Mouse (Mus musculus): ENCODE measurements at regions not wholly inside any gene's neighbourhood (a gene's known extent, or its start where the extent isn't known, plus 50 kb on each side); places are given as distances from the start of the nearest gene placed in this dataset.
A peak's percentile ranks its signal among the peaks of the same experiment; 100 is the strongest.
"Not testable (repeated sequence)": the region's sequence is repeated elsewhere in the genome, so short reads cannot be mapped to it uniquely, and the experiment has no call there.

DNA sequence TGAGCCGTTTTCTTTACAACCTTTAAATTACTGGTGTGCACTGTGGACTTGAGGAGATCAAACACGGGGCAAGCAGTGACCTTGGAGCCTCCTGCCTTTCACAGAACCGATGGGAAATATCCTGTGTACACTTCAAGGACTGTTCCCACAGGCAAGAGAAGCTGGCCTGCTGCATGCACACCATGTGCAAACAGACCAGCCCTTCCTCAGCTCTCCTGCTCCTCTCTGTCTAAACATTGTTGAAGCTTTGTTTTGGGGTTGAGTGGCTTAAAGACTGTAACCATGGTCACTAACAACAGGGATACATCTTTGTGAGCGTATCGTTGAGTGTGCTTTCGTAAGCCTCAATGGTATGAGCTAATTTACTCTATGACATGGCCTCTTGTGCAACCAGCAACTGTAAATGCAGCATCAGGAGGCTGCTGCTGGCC is 50.2 kb upstream of the Agps start:
- Histone ChIP-seq H3K4me3 (ENCODE audit: insufficient read depth, low read length) (no peak overlapping the region), H3K27ac (ENCODE audit: insufficient read depth, low read length) (no peak overlapping the region), H3K4me1 (ENCODE audit: control insufficient read depth, insufficient read depth, low read length) (no peaks in the 10 kb centered on the region)
- TF ChIP-seq POLR2A (IDR thresholded peaks at IDR 0.05; ENCODE audit: low read depth, low read length) (no peak), CTCF (IDR thresholded peaks at IDR 0.05; ENCODE audit: borderline replicate concordance, insufficient read depth, low read length) (no peak)

DNA sequence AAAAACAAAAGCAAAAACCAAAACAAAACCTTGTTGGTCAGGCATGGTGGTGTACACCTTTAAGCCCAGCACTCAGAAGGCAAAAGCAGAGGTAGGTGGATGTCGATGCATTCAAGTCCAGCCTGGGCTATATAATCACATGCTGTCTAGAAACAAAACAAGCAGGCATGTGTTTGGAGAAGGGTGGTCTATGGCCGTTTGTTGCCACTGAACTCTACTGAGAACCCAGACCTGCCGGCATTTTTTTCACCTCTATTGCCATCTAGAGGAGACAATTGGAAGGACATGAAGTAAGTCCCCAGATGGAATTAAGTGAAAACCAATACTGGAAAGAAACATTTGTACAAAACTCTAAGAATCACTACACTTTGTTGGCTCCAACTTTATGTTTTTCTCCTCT is 50.9 kb upstream of the Agps start:
- no peak for TF ChIP-seq POLR2A (IDR thresholded peaks at IDR 0.05; ENCODE audit: low read depth, low read length)
- no peak for TF ChIP-seq CTCF (IDR thresholded peaks at IDR 0.05; ENCODE audit: borderline replicate concordance, insufficient read depth, low read length)
- Histone ChIP-seq H3K4me1 (ENCODE audit: control insufficient read depth, insufficient read depth, low read length) (no peaks in the 10 kb centered on the region), H3K27ac (ENCODE audit: insufficient read depth, low read length) (no peak overlapping the region), H3K4me3 (ENCODE audit: insufficient read depth, low read length) (no peak overlapping the region)

DNA sequence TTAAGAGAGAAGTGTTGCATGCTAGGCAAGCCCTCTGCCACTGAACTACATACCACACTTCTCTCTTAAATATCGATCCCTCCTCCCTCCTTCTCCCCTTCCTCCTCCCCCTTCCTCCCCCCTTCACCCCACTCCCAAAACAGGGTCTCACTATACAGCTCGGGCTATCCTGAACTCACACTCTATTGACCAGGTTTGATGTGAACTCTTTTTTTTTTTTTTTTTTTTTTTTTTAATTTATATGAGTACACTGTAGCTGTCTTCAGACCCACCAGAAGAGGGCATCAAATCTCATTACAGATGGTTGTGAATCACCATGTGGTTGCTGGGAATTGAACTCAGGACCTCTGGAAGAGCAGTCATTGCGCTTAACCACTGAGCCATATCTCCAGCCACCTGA is 53.3 kb upstream of the Agps start:
- H3K27ac ChIP-seq (ENCODE audit: insufficient read depth, low read length); H3K4me3 ChIP-seq (ENCODE audit: insufficient read depth, low read length); H3K4me1 ChIP-seq (ENCODE audit: control insufficient read depth, insufficient read depth, low read length): not testable (repeated sequence)

DNA sequence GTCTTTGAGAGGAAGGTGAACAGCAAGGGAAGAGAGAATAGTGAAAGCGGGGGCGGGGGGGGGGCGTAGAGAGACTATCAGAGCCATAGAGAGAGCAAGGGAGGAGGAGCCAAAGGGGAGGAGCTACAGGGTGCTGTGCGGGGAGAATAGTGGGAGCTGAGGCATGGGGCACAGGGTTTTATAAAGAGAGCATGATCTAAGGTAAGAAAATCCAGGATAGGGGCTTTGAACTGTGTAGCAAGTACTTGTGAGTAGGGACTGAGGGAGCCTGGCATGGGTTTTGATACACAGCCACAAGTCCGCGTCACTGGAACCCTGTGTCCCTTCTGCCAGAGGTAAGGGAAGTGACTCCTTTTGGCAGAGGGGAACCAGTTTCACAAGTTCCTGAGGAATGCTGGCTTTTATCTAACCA is 54.9 kb upstream of the Agps start:
- H3K4me3 ChIP-seq (ENCODE audit: insufficient read depth, low read length), result no peak overlapping the region
- no peak for TF ChIP-seq POLR2A (IDR thresholded peaks at IDR 0.05; ENCODE audit: low read depth, low read length)
- no peak for TF ChIP-seq CTCF (IDR thresholded peaks at IDR 0.05; ENCODE audit: borderline replicate concordance, insufficient read depth, low read length)
- no peak overlapping the region for H3K27ac ChIP-seq (ENCODE audit: insufficient read depth, low read length)
- H3K4me1 ChIP-seq (ENCODE audit: control insufficient read depth, insufficient read depth, low read length), result no peaks in the 10 kb centered on the region

DNA sequence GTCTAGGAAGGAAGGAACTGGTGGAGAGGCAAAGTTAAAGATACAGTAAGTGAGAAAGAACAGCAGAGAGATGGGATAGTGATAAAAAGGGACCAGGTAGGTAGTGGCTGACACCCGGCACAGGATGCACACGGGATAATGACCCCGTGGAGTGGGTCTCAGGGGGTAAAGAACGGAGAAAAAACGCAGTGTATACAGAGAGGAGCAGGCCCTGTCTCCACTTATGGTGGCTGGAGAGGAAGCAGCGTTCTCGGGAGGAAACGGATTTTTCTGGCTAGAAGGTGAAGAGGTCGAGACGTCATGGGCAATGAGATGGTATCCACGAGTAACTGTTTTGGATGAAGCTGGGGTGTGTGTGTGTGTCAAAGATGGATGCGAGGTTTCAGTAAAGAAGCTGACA is 55.4 kb upstream of the Agps start:
- Histone ChIP-seq H3K4me1 (ENCODE audit: control insufficient read depth, insufficient read depth, low read length) (no peaks in the 10 kb centered on the region), H3K4me3 (ENCODE audit: insufficient read depth, low read length) (no peak overlapping the region), H3K27ac (ENCODE audit: insufficient read depth, low read length) (no peak overlapping the region)
- TF ChIP-seq POLR2A (IDR thresholded peaks at IDR 0.05; ENCODE audit: low read depth, low read length), result no peak
- TF ChIP-seq CTCF (IDR thresholded peaks at IDR 0.05; ENCODE audit: borderline replicate concordance, insufficient read depth, low read length), result no peak

DNA sequence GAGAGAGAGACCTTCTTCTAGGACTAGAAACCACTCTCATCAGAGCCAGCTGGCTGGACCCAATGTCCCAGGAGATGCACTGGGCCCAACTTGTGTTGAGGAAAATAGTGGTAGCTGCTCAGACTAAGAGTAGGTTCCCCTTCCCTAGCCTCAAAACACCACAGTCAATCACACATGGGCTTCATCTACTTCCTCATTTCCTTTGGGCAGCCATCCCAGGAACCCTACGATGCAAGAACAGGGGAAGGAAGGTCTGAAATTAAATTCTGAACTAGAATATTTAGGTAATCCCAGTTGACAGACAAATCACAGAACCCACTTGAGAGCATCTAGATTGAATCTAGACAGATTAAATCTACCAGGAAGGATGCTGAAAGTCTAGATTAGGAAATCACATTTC is 56.8 kb upstream of the Agps start:
- no peaks in the 10 kb centered on the region for H3K4me1 ChIP-seq (ENCODE audit: control insufficient read depth, insufficient read depth, low read length)
- no peak overlapping the region for H3K27ac ChIP-seq (ENCODE audit: insufficient read depth, low read length)
- TF ChIP-seq POLR2A (IDR thresholded peaks at IDR 0.05; ENCODE audit: low read depth, low read length) (no peak), CTCF (IDR thresholded peaks at IDR 0.05; ENCODE audit: borderline replicate concordance, insufficient read depth, low read length) (no peak)
- no peak overlapping the region for H3K4me3 ChIP-seq (ENCODE audit: insufficient read depth, low read length)

DNA sequence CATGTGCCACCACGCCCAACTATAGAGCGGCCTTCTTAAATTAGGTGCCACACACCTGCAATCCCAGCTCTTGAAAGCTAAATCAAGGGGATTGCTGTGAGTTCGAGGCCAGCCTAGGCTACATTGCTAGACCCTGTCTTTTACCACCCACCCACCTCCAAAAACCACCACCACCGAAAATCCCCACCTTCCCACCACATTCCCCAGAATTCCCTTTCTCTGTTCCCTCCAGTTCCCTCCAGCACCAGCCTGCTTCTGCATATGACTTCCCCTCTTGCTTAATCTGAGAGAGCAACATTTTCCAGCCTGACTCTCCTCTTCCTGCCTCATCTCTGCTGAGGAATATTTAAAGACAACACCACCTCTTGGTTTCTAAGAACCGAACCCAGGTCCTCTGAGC is 58.5 kb upstream of the Agps start:
- no peak overlapping the region for H3K4me3 ChIP-seq (ENCODE audit: insufficient read depth, low read length)
- H3K27ac ChIP-seq (ENCODE audit: insufficient read depth, low read length), result no peak overlapping the region
- no peak for TF ChIP-seq POLR2A (IDR thresholded peaks at IDR 0.05; ENCODE audit: low read depth, low read length)
- H3K4me1 ChIP-seq (ENCODE audit: control insufficient read depth, insufficient read depth, low read length), result 0 out of 2 replicates have a peak, but pooled peaks cover 3% of the 10 kb centered on the region

DNA sequence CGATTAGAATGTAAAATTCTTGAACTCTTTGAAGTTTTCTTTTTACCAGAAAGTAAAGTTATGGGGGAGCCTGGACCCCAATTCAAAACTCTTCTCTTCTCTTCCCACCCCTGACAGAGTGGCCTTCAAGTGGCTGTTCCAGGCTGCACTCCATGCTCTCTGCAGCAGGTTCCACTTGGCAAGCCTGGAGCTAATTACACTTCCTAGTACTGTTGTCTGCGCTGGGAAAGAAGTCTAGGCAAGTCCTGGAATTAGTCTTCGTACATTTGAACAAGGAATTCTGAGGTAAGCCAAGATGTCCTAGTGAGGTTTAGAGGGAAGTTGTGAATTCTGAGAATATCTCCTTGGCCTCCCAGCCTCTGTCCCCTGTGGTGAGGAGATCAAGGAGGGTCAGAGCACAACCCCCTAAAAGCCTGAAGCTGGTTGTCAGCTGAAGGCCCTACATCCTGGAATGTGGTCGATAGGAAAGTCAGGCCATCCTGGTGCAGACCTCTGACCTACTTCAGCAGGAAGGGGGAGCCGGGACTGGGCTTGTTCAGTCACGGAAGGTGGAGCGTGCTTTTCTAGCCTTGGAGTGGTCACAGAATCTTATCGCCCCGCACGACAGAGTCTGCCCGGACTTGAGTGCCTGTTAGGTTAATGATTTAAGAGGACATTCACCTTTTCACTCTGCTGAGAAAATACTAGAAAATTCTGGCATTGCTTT is 59.6 kb upstream of the Agps start:
- no peak overlapping the region for H3K27ac ChIP-seq (ENCODE audit: insufficient read depth, low read length)
- H3K4me3 ChIP-seq (ENCODE audit: insufficient read depth, low read length), result no peak overlapping the region
- TF ChIP-seq CTCF (IDR thresholded peaks at IDR 0.05; ENCODE audit: borderline replicate concordance, insufficient read depth, low read length) (no peak), POLR2A (IDR thresholded peaks at IDR 0.05; ENCODE audit: low read depth, low read length) (no peak)

GRCm38 (mm10) chr2:75770633-75771032 is 61.3 kb upstream of the Agps start:
- Histone ChIP-seq H3K27ac (ENCODE audit: insufficient read depth, low read length) (no peak overlapping the region), H3K4me3 (ENCODE audit: insufficient read depth, low read length) (no peak overlapping the region), H3K4me1 (ENCODE audit: control insufficient read depth, insufficient read depth, low read length) (0 out of 2 replicates have a peak, but pooled peaks cover 3% of the 10 kb centered on the region)
- TF ChIP-seq CTCF (IDR thresholded peaks at IDR 0.05; ENCODE audit: borderline replicate concordance, insufficient read depth, low read length) (no peak), POLR2A (IDR thresholded peaks at IDR 0.05; ENCODE audit: low read depth, low read length) (no peak)

More for the DNA sequence above, 59.6 kb upstream of the Agps start:
- 0 out of 2 replicates have a peak, but pooled peaks cover 3% of the 10 kb centered on the region for H3K4me1 ChIP-seq (ENCODE audit: control insufficient read depth, insufficient read depth, low read length)

DNA sequence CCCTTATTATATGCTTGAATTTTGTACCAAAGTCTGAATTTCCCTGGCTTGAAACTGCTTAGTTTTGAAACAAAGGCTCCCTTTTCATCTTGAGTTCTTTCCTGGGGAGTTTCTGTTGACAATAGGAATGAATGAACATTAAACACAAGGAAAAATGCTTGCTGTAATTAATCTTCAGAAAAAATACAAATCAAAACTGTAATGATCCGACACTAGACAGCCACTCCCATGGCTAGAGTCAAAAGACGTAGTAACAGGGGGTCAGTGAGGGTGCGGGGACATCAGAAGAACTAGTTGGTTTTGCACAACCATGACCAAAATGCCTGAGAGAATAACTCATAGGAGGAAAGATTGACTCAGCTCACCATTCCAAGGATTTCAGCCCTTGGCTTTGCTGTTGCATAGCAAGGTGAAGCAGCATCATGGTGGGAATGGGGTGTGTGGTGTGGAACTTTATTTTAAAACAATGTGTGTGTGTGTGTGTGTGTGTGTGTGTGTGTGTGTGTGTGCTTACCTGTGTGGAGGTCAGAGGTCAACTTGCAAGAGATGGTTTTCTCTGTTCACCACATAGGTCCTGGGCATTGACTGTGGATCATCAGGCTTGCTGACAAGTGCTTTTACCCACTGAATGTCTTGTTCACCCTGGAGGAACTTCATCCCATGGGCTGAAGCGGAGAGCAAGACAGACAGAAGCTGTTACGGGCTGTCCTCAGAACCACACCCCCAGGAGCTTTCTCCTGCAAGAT is 63.2 kb upstream of the Agps start:
- no peak for TF ChIP-seq CTCF (IDR thresholded peaks at IDR 0.05; ENCODE audit: borderline replicate concordance, insufficient read depth, low read length)
- TF ChIP-seq POLR2A (IDR thresholded peaks at IDR 0.05; ENCODE audit: low read depth, low read length), result no peak
- H3K27ac ChIP-seq (ENCODE audit: insufficient read depth, low read length), result peak overlapping the region; percentile 96
- 0 out of 2 replicates have a peak, but pooled peaks cover 3% of the 10 kb centered on the region for H3K4me1 ChIP-seq (ENCODE audit: control insufficient read depth, insufficient read depth, low read length)
- H3K4me3 ChIP-seq (ENCODE audit: insufficient read depth, low read length), result no peak overlapping the region

Data from embryonic fibroblast, embryonic 13.5 days (primary cell).